8 mouse cellular contexts compared by ENCODE assay signal in genomic region chr9:110656249-110657221, GRCm38 (mm10). TPM values are rescaled to one million over a fixed set of nuclear protein-coding genes. Genes with fewer than 3 reads are reported as not detected.
DNase-seq lines count a peak whose midpoint lies in the region; ATAC-seq lines count a peak whose summit lies in the region.

Gene Ccdc12 (plus strand): TSS chr9:110656503.

- no peaks in the 10 kb centered on the region for H3K36me3 ChIP-seq in hindbrain, embryonic 16.5 days (ENCODE audit: control insufficient read depth, insufficient read depth, low read length)
- H3K36me3 ChIP-seq in macrophage (ENCODE audit: inconsistent target) = no peaks in the 10 kb centered on the region

- WGBS in hindbrain, embryonic 16.5 days = under 1% methylated on average over 52 of the region's 52 CpGs
- WGBS in macrophage (ENCODE audit: missing documents) = under 1% methylated on average over 52 of the region's 52 CpGs

- peak within 1 kb of the TSS; percentile 96 for H3K27ac ChIP-seq in hindbrain, embryonic 16.5 days (ENCODE audit: low read depth, low read length)
- peak within 1 kb of the TSS; percentile 79 for H3K27ac ChIP-seq in macrophage

- DNase-seq in WW6 (ENCODE audit: low read depth, low spot score) = peak; percentile 86
- peak; percentile 83 to 93 for DNase-seq in cerebellum, postnatal 4 days (ENCODE audit: low spot score in 2 of 2)
- DNase-seq in gastrocnemius, adult 18-20 months (ENCODE audit: low spot score) = peak; percentile 94
- DNase-seq in left cerebral cortex, adult 18-20 months (ENCODE audit: low spot score in 2 of 2) = peak; percentile 90 to 96
- peak; percentile 96 for DNase-seq in right cerebral cortex, adult 18-20 months
- peak; percentile 71 for DNase-seq in urinary bladder, postnatal 10 days (ENCODE audit: low spot score)

- H3K9ac ChIP-seq in hindbrain, embryonic 16.5 days (ENCODE audit: low read depth, low read length) = peak within 1 kb of the TSS; percentile 92

- peaks cover 33% of the 10 kb centered on the region for H3K4me1 ChIP-seq in hindbrain, embryonic 16.5 days (ENCODE audit: control insufficient read depth, insufficient read depth, low read depth, low read length)

- peaks cover 58% of the 10 kb centered on the region for H3K79me2 ChIP-seq in macrophage (ENCODE audit: inconsistent target)

- H3K27me3 ChIP-seq in hindbrain, embryonic 16.5 days (replicated peaks; ENCODE audit: control insufficient read depth, insufficient read depth, low read length) = peaks cover 4% of the 10 kb centered on the region

- H3K4me2 ChIP-seq in hindbrain, embryonic 16.5 days (ENCODE audit: low read length) = peak within 1 kb of the TSS; percentile 83

- peak within 1 kb of the TSS; percentile 73 for H3K4me3 ChIP-seq in hindbrain, embryonic 16.5 days (ENCODE audit: low read length)
- H3K4me3 ChIP-seq in macrophage (ENCODE audit: inconsistent target) = peak within 1 kb of the TSS; percentile 63

- H3K9me3 ChIP-seq in hindbrain, embryonic 16.5 days (ENCODE audit: control insufficient read depth, low read length) = no peaks in the 10 kb centered on the region

- ATAC-seq in hindbrain, embryonic 16.5 days = peak; percentile 97

RNA-seq across cellular contexts. Expression of gene Ccdc12, which starts in this region (rescaled TPM):
- 10 to 100 TPM; 42.4 to 45.8 TPM for total RNA-seq in gastrocnemius, adult 18-20 months (2021)
- 88.5 and 101 TPM in 2 replicates for polyA plus RNA-seq in hindbrain, embryonic 16.5 days (2015; fragmentation: Nextera tagmentation; extraction: Ambion mirVana)
- 10 to 100 TPM; 47.2 to 53.9 TPM for total RNA-seq in left cerebral cortex, adult 18-20 months (2021)
- 100 to 1,000 TPM in 17 of 26 experiments, 10 to 100 TPM in 9; 46.5 to 229 (median 117) TPM for total RNA-seq in macrophage (2018; cell fraction: chromatin; rRNA removed)
- 100 to 1,000 TPM; 104 to 201 (median 145) TPM for total RNA-seq in macrophage (2018; cell fraction: cytosol; rRNA removed)
- 100 to 1,000 TPM in 17 of 26 experiments, 10 to 100 TPM in 9; 43.2 to 258 (median 124) TPM for total RNA-seq in macrophage (2018; cell fraction: nucleus; rRNA removed)
- 80.9 to 152 TPM (median 147 TPM) in 3 replicates for polyA plus RNA-seq in macrophage (2018)

Comparison
In these comparisons a context has a peak if more than half of its experiments do, and no peak if none do; other contexts are left out.
1. Peak in every context shown above with its lines: DNase-seq, ATAC-seq, H3K4me3 ChIP-seq and H3K27ac ChIP-seq.